Mouse (Mus musculus) T-cell, adult 2 months (primary cell): ENCODE measurements around the gene Fbxo46.
"Not testable (repeated sequence)": the region's sequence is repeated elsewhere in the genome, so short reads cannot be mapped to it uniquely, and the experiment has no call there.

Experiments
- DNase-seq: peaks from one replicate; pipeline ENCODE4 v3.0.0; 2022; ENCODE audit warnings: low spot score

Fbxo46 gene

DNA sequence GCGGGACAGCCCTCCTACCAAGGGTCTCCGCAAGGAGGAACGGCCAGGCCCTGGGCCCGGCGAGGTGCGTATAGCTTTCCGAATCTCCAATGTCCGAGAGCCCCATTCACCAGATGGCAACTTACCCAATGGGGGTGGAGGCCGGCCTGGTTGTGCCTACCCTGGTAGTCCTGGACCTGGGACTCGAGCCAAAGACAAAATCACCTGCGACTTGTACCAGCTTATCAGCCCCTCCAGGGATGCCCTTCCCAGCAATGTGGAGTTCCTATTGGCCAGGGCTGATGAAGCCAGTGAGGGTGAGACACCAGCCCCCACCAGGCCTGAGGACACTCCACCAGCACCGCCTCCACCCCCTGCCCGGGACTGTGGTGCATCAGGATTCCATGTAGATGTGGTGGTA is 16.5 kb downstream of the Fbxo46 start:
- no peak for DNase-seq

DNA sequence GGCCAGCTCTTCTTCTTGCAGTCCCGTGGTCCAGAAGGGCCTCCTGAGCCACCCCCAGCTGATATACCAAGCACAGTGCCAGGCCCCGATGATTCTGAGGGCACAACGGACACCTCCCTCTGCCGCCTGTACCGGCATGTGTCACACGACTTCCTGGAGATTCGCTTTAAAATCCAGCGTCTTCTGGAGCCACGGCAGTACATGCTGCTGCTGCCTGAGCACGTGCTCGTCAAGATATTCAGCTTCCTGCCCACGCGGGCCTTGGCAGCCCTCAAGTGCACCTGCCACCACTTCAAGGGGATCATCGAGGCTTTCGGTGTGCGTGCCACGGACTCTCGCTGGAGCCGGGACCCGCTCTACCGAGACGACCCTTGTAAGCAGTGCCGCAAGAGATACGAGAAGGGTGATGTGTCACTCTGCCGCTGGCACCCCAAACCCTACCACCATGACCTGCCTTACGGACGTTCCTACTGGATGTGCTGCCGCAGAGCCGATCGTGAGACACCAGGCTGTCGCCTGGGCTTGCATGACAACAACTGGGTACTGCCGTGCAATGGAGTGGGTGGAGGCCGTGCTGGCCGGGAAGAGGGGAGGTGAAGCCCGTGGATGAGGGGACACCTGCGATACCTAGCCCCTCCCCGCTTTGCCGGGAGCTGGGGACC is 17.1 kb downstream of the Fbxo46 start:
- no peak for DNase-seq

DNA sequence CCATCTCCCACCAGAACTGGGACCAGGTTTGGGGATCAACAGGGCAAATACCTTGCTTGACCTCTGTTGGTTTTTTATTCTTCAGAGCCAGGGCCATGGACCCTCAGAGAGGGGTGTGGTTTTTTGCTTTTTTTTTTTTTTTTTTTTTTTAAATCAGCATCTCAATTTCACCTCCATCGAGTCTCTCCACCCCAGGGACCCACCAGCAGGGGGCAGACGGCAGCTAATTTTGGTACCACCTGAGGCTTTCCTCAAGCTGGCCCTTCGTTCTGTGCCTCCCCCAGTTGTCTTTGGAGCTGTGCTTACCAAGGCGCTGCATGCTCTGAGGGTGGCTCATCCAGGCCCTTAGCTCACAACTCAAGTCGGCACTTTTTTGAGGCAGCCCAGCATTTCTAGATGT is 17.7 kb downstream of the Fbxo46 start:
- peak; percentile 65 for DNase-seq

DNA sequence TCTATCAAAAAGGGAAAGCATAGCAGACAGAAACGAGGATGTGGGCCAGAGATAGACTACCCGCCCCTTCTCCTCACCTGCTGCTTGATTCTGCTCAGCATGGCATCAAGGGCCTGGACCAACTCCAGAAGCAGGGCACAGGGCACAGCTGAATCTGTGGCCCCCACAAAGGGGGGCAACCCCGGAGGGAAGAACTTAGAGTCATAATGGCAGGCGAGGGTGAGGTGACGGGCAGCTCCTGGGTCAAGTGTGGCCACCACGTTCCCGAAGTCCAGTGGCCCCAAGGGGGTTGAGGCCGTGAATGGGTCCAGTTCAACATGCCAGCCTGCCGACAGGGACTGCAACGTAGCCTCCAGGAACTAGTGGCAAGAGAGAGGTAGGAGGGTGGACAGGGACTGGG is 27.1 kb downstream of the Fbxo46 start:
- no peak for DNase-seq

DNA sequence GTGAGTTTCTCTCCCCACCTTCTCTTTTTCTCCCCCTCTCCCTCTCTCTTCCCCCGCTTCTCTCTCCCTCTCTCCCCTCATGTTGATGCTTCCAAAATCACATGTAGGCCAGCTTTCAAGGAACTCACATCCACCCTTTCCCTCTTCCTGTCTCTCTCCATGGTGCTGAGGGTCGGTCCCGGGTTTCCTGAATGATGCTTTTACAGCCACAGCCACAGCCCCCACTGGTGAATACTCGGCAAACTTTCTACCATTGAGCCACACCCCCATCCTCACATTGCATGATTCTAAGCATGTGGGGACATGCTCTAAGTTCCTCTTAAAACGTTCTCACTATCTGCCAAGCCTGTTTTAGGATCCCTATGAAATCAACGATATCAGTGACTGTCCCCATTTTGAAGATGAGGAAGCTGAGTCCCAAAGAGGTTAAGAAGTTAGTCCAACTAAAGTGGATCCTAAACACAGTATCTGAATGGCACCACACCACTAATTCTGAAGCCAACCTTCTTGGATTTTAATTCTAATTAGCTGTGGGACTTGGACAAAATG is 27.9 kb downstream of the Fbxo46 start:
- no peak for DNase-seq

DNA sequence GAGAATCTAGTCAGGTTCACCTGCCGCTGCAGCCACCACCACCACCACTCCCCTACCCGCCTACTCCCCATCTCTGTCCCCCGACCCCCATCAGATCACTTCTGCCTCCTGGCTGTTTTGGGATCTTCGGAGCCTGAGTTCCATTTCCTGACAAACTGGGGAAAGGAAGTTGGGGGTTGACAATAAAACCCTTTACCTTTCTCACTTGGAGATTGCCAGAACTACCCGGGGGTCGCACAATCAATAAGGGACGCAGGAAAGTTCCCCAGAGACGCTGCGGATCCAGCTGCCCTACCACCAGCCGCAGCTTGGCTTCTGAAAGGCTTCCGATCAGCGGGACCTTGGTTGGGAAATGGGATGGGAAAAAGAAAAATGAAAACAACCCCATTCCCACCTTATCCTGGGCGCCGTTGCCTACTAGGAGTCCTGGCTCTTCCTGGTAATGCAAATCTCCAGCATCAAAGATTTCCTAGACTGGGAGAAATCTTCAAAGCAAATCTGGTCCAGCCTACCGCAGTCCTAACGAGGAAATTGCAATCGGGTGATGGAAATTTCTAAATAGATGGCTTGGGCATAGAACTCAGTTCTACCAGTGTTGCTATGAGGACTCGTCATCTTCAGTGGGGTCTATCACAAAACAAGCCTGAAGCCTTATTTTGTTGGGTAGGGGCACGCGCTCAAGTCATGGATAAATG is 28.7 kb downstream of the Fbxo46 start:
- DNase-seq, result no peak

DNA sequence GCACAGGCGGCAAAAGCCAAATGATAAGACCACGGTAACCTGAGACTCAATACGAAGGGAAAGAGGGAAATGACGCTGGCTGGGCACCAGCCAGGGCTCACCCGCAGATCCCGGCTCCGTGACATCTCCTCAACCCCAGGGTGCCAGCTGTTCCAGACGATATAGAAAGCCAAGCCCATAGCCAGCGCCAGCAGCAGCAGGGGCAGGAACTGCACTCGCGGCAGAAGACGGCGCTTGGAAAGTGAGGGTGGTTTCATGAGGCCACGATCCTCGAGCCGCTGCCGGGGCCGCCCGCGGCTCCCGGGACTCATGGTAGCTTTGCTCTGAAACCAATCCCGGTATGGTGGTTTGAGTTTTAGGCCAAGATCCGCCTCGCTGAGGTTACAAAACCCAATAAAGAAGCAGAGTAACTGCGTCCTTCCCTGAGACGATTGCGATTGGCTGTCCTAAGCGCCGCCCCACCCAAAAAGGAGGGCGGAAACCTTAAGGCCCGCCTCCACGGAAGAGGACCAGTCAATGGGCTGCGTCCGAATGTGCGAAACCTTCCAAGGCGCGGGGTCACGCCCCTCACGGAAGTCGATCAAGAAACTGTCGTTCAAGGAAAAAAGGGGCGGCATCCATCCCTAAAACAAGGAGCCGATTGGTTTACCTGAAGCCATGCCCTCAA is 29.3 kb downstream of the Fbxo46 start, which contains the start of gene Qpctl:
TSS of gene Qpctl (minus strand) at position 417 of the 667 bp plus-strand sequence.
- DNase-seq, result peak; percentile 99

DNA sequence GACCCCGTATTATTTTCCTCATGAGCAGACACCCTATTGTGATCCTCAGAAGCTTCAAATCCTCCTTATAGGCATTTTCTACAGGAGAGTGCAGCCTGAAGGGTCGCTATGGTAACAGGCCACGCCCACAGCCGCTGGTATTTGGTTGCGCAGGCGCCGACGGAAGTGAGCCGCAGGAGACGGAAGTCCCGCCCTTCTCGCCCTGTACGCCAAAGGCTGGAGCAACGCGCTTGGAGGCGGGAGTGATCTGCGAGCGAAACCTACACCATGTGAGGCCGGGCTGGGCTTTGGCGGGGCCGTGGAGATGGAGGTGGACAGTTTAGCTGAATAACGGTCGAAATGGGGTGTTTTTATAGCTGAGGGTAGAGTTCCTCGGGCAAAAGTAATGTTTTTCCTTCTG is 30.0 kb downstream of the Fbxo46 start, which contains the start of gene Snrpd2:
TSS of gene Snrpd2 (plus strand) at position 97 of the 400 bp plus-strand sequence.
- DNase-seq, result peak; percentile 91

DNA sequence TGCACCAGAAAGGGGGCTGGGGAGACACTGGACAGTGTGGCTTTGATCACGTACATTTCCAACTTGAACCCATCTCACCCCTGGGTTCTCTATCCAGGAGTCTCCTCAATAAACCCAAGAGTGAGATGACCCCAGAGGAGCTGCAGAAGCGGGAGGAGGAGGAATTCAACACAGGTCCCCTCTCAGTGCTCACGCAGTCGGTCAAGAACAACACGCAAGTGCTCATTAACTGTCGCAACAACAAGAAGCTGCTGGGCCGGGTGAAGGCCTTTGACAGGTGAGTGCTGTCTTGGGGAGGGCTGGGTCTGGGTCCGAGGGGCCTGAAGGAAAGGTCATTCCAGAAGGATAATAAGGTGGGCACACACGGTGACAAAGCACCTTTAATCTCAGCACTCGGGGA is 31.5 kb downstream of the Fbxo46 start:
- not testable (repeated sequence) for DNase-seq

DNA sequence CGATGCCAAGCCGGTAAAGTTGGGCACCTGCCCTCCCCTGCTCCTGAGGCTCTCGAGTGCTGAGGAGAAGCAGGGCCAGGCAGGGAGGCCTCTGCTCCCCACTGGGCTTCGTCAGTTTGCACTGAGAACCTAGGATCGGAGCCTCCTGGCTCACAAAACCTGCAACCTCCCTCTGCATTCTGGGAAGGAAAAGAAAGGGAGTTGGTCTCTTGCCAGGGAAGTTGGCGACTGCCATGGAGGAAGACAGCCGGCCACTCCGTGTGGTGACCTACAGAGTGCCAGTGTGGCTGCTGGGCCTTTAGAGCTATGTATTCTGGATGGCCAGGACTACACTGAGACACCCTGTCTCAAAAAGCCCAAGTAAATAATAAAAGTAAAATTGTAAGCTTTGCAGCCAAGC is 35.1 kb downstream of the Fbxo46 start:
- no peak for DNase-seq

DNA sequence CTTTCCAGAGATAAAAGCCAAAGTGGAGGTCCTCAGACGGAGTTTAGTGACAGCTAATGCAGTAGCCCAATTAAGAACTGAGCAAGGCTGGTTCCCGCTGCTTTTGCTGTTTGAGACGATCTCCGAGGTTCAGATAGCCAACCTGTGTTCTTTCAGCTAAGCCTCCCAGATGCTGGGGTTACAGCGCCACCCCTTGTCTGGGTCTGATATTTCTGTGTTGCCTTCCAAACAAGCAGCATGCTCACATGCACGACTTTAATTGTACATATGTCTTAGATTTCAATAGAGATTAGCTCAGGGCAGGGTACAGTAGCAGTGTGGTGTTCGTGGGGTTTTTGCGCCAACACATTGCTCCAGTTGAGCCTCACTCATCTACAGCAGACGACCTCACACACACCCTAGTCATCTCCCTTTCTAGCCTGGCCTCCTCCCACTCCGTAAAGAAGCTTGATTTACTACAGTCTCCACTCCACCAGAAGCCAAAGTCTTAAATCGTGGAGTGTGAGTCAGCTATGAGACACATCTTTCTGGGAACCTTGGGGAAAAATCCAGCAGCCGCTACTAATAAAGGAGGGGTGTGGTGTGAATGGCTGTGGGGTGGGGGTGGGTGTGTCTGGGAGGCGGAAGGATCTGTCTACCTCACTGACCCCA is 36.3 kb downstream of the Fbxo46 start:
- no peak for DNase-seq

DNA sequence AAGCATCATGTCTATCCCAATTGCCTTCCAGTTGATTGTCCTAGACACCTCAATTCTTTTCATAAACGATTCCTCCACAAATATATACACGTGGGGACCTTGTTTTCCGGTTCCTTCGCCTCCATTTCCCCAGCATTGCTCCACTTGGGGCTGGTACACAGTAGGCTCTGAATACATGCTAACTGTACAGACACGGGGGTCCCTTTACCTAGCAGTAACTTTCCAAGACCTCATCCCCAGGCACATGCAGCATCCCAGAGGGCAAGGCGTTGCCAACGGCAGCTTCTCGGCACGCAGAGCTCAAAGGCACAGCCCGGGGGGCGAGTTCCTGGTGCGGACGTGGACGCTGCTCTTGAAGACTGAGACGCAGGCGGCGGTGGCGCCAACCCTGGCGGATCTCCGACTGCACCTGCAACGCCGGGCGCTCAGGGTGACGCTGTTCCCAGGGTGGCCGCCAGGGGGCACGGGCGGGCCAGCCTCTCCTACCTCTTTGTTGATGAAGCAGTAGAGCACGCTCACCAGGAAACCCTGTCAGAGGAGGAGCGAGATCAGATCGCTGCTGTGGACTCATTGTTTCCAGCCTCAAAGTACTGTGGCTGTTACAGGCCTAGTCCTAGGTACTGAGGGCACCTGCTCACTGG is 37.6 kb downstream of the Fbxo46 start:
- DNase-seq, result peak; percentile 94

DNA sequence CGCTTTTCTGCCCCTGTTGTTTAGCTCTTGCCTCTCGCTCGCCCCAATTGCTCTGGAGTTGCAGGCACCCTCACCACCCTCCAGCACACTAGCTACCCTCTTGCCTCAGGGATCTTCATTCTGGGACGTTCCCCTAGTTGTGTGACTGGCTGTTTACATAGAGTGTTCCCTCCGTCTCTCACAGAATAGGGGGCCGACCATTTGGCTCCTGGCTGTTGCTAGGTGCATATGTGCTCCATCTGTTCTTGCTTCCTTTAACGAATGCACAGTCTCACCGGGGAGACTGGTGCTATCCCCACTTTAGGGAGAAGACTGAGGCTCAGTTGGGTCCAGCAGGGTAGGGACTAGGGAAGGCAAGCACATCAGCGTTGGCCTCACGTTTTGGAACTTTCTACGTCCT is 38.9 kb downstream of the Fbxo46 start:
- no peak for DNase-seq

DNA sequence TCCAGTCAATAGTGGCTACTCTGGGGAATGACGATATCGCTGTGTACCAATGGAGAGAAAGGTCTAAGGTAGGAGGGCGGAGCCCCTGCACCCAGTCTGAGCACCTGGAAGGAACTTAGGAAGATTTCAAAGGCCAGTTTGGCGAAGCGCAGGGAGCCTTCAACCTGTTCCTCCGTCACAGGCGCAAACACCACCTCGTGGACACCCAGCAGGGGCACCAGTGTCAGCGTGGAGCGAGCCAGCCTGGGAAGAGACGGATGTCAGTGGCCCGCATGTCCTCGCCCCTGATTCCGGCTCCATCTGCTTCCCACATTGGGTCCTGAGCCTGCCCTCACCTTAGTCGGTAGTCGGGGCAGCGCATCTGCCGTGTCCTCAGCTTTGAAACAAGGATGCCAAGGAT is 39.8 kb downstream of the Fbxo46 start:
- no peak for DNase-seq

DNA sequence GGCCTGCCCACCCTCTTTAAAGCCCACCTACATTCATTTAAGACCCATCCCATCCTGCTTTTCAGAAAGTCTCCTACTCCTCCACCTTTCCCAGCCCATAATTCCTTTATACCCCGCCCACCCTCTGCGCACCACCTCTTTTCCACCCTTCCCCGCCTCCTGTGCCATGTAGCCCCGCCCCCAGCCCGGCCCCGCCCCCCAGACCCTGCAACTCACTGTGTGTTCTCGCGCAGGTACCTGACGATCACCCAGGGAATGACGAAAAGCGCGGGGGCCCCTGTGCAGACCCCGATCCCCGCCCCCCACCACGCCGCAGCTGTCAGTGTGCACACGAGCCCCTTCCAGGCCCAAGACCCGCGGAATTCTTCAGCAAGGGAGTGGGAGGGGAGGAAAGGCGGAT is 40.5 kb downstream of the Fbxo46 start:
- no peak for DNase-seq

DNA sequence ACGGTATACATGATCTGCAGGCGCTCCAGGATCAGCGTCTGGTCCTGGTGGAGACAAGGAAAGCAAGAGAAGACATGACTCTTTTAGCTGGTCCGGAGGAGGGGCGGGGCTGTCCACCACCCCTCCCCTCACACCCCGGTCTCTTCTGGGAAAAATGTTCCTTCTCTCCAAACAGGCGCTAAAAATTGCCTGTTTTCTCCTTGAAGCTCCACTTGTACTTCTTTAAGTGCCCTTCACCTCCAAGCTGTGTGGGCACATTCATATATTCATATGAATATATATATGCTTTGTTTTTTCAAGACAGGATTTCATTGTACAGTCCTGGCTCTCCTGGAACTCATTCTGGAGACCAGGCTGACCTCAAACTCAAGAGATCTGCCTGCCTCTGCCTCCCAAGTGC is 43.3 kb downstream of the Fbxo46 start:
- DNase-seq, result no peak

DNA sequence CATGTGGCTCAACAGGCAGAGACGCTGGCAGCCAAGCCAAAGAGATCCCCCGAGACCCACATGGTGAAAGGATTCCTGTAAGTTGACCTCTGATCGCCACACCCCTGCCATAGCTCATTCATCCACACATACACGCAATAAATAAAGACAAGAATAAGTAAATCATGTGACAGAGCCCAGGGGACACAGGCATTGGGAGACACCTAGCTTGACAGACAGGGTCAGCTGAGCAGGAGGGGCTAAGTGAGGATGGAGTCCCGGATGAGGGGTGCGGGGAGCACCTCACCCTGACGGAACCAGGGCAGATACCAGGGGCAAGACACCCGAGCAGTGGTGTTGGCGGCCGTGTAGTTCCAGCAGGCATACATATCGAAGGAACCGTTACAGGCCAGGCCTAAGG is 44.1 kb downstream of the Fbxo46 start:
- no peak for DNase-seq

DNA sequence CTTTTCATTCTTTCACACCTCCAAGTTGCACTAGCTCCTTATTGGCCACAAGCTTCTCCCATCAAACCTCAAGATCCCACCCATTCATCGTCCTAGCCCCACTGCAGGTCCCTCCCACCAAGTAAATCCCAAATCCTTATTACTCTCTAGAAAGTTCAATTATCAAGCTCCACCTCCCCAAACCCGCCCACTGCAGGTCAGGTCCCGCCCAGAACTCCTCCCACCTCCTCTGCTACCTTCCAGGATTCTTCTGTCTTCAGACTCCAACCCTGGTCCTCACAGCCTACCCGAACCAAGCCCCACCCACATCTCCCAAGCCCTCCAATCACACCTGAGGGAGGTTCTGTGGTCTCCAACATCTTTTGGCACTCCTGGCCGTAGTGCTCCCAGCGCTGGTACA is 44.5 kb downstream of the Fbxo46 start:
- no peak for DNase-seq

DNA sequence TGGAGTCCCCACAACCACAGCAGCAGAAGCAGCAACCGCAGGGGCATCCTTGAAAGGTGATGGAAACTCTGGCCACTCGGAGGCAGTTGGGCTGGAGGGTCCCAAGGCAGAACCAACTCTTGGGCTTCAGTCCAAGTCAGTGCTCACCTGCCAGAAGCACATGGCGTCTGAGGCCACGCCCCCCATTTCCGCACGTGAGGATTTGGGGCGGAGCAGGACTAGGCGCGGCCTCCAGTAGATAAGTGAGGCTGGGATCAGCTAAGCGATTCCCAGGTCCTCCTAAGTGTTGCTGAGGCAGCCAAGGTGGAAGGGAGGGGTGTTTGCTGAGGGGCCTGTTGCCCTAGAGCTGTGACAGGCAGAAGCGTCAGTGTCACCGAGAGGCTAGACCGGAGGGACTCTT is 45.3 kb downstream of the Fbxo46 start:
- peak; percentile 53 for DNase-seq

DNA sequence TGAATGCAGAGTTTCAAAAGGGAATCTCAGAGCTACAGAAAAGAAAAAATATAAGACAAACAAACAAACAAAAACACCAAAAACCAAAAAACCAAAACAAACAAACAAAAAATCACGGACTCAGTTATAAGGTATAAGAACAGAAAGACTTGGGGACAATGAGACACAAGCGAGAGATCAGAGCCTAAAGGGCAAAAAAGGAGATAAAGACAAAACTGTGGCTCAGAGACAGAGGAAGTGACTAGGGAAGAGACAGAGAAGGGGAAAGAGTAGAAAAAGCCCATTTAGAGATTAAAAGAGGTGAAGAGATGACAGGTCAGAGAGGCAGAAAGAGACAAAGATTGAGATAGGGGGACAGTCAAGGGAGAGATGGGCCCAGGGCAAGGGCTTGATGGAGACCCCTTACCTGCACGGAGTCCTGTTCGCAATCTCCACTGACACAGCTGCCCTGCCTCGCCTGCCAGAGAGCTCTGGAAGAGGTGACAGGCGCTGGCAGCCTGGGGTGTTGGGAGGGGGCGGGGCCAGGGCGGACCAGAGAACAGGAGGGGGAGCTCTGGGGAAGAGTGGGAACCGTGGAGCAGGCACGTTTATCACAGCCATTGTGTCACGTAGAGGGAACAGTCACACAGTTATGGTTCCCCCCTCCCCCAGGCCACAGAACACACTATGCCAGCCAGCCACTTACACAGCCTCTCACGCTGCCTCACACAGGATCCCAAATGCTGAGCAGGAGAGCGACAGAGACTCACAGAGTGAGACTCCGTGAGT is 46.2 kb downstream of the Fbxo46 start, which contains the start of gene Gipr:
TSS of gene Gipr (minus strand) at position 472 of the 768 bp plus-strand sequence.
- DNase-seq, result no peak

DNA sequence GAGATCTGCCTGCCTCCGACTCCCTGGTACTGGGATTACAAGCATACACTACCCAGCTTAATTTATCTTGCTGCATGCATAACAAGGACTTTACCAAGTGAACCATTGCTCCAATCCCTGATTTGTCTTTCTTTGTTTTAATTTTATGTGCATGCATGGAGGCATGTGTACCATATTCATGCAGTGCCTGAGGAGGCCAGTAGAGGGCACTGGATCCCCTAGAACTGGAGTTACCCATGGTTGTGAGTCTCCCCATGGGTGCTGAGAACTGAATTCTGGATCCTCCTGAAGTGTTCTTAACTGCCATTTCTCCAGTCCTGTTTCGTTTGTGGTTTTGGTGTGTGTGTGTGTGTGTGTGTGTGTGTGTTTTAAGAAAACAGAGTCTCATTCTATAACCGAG is 47.3 kb downstream of the Fbxo46 start:
- DNase-seq, result no peak
